Mouse (Mus musculus) lung, postnatal 10 days (tissue): ENCODE results near the gene Heatr4.

Source experiments
- DNase-seq: peaks from one replicate; pipeline ENCODE4 v3.0.0; 2021

Heatr4 gene

DNA sequence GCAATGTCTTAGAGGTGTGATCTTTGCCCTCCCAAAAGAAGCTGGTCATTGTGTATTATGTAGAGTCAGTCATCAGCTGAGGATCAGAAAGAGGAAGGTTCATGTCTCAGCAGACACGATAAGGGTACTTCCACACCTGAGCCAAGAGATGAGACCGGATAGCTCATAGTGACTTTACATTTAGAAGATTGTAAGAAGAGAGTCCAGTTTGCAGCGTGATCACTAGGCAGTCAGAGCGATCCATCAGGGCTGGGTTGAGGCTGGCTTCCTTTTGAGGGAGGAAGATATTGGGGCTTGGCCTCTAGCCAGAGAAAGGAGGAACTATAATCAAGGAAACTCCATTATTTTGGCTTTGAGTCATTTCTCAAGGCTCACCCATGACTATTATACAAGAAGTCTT is 56.9 kb downstream of the Heatr4 start:
- DNase-seq, result peak; percentile 65

DNA sequence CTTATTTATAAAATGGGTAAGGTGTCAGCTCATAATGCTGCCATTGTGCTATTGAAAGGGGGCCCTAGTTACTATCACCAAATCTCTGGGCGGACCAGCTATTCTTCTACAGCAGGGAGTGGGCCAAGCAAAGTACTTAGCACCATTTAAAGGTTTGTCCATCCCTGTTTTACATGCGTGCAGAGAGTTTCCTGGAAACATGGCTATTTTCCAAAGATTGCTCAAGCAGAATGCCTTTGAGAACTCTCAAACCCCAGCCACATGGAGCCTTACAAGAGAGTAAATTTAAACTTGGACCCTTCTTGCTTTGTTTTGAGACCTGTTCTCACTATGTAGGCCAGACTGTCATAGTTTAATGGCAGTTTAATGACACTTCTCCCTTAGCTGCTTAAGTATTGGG is 58.6 kb downstream of the Heatr4 start:
- peak; percentile 27 for DNase-seq

DNA sequence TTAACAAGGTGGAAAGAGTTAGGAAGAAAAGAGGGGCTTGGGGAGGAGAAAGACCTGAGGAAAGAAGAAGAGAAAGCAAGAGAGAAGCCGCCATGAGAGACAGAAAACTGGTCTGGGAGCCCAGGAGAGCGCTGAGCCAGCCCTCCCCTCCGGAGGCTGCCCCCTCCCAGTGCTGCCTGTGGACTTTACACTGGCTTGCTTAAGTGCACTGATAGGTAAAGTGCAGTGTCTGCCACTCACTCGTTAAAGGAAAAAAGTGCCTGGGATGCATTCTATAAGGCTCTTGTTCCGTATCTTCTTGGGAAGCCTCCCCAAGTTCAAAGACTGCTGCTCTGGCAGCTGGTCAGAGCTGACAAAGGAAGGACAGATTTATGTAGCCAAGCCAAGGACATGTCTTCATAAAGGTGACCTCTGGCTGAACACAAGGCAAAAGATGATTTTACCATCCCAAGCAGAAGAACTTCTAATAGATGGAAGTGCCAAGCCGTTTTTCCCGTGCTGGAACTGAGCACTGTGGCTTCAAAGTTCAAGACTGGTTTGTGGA is 59.4 kb downstream of the Heatr4 start:
- DNase-seq, result no peak

DNA sequence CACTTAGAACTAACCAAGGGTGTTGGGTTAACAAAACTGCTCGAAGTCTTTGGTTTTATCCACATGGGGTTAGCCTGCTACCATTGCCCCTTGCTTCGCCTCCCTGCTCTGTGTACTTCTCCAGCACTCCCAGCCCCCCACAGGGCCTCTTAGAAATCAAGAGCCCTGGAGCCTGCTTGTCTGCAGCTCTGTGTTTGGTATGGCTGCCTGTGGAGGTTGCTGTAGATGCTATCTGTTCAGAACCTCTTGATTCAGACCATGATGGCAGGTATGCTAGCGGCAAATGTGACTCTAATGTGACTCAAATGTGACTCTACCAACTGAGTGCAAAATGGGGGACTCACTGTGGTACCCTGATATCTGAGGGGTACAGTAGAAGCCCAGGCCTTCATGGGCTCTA is 60.3 kb downstream of the Heatr4 start:
- no peak for DNase-seq

DNA sequence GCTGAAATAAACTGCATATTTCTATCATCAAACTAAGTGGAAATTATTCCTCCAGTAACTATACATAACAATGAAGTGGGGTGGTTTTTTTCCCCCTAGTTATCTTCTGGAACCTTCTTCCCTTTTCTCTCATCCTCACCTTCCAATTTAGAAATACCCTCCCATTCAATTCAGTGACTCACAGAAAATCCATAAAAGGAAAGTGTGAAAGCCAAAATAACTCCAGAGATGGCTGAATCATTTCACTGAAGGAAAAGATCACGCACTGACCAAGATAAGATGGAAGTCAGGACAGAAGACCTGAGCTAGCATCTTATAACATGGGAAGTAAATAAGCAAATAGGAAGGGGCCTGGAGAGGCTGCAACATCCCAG is 61.2 kb downstream of the Heatr4 start:
- DNase-seq, result no peak

DNA sequence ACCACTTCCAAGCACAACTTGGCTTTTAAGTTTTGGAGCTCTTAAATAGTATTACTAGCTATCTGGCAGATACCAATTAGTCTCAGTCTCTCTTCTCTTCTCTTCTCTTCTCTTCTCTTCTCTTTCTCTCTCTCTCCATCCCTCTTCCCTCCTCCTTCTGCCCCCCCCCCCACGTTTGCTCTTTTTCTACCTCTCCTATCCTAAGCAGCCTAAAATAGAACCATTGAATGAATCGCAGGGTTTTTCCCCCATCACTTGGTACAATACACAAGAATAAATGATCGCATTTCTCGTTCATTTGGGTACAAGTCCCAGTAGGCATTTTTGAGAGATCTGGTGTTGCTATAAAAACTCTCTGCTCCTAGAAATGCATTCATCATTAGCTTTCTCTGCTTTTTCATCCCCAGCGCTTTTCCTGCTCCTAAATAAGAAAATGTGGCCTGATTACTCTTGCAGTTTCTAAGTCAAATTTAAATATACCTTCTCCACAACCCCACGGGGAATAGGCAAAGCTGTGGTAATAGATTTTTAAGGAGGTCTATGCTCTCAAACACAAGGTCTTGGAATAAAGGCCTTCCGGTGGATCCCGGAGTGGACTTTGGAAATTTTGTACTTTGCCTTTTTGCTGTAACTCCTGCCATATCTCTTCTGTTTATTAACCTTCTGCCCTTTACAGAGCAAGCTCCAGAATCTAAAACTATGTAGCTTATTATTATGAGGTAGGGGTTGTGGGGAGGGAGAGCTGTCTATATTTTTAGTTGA is 61.7 kb downstream of the Heatr4 start:
- DNase-seq, result no peak

DNA sequence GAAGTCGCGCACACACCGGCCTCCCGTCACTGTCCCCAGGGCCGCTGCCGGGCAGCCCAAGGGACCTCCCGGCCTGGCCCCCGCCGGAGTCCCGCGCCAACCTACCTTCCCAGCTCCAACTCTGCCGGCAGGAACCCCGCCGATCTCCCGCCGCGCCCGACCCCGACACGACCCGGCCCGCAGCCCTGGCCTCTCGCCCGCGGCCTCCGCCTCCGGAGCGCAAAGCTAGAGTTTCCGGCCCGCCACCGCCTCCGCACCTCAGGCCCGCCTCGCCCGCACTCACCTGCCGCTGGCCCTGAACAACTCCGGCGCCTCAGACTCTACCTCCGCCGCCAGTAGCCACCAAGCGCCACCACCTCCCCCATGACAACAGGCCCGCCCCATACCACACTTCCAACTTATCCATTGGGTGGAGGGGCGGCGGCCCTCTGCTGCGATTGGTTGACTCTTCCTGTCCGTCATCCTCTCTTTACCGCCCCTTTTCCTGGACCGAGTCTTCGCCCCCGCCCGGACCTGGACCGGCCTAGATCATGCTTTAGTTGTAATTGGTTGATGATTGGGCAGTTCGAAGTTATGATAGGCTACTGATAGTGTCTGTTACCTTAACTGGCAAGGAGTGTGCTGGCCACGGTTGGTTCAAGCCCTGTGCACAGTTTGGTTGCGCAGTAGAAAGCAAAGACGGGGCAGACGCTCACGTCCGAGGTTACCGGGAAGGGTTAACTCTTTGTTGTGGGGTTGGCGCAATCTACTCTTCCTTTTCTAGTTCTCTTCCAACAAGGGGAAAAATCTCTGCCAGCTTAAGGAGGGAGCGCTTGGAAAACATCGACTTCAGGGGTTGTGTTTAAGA is 62.9 kb downstream of the Heatr4 start, which contains the start of gene Numb:
Gene Numb, minus strand, starts transcription at position 400 of the 847 bp plus-strand sequence.
- DNase-seq, result peak; percentile 99

DNA sequence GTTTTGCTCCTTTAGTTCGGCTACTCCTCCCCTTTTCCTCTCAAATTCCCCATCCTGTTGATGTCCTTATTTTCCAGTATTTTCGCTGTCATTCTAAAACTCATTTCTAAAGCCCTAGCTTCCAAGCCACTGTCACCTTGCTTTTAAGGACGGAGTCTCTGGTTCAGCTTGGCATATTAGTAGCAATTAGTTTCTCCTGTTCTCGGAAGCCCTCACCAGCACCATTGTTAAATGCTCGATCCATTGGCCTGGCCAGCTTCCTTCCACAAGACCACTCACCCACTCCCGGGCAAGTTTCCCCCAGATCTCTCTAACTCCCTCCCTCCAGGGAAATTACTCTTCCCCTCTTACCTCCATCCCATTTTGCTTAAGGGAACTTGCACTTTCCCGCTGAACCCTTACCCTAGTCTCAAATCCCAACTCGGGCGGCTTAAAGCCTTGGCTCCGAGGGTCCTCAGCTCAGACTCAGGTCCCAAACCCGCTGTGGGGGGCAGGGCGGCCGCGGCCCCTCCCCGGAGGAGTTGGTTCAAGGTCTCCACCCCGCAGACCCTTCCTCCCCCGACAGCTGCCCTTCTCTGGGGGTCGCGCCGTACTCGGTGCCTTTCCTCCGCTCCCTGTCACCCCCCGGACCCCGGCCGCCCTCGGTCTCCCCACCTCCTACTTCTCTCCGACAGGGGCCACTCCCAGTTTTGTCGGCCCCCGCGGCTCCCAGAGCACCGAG is 63.8 kb downstream of the Heatr4 start:
- peak; percentile 48 for DNase-seq

DNA sequence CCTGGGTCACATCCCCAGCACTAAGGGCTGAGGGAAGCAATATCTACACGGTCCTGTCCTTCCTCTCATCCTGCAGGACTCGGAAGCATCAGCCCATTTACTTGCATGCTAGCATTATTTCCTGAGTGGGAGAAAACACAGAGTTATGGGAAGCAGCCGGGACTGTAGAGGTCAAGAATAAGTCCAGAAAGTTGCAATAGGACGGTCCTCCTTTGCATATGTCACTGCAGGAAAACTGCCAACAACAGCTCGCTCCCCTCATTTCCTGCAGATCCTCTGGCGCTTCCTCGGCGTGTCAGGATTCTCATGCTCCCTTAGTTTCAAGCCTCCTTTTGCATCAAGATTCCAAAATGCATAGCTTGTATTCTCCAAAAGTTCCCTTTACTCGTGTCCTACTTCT is 67.8 kb downstream of the Heatr4 start:
- peak; percentile 71 for DNase-seq

DNA sequence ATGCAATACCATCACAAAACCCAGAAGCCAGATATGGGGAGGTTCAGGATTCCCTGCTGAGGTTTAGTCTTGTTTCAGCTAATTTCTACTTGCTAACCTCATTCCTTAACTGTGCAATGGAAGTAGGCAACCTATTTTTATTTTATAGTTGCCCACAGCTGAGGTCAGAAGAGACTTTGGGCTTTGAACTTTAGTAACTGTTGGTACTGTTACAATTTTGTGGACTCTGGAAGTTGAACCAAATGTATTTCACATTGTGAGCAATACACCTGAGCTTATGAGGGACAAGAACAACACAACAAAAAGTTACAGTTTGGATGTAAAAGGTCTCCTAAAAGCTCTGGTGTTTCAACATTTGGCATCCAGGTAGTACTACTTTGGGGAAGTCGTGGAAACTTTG is 69.9 kb downstream of the Heatr4 start:
- DNase-seq, result no peak

DNA sequence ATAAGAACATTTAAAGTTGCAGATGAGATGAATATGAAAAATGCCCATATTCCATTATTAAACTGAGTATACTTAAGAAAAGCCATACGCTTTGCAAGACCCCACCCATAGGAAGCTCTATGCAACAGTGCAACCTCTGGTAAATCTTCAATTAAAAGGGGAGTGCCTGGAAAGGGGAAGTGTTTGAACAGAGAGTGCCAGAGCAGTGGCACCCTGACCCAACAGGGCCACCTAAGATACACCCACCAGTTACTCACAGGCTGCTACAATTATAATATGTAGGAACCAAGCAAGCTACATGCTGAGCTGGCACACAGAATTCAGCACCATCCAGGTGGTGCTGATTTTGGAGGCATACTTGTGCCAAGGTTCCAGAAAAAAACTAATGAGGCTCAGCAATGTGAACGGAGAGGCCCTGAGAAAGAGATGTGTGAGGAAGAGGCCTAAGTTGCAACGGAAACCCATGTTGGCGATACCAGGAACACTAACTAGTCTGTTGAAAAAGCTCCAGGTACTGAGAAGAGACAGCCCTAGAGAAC is 70.4 kb downstream of the Heatr4 start:
- DNase-seq, result no peak

DNA sequence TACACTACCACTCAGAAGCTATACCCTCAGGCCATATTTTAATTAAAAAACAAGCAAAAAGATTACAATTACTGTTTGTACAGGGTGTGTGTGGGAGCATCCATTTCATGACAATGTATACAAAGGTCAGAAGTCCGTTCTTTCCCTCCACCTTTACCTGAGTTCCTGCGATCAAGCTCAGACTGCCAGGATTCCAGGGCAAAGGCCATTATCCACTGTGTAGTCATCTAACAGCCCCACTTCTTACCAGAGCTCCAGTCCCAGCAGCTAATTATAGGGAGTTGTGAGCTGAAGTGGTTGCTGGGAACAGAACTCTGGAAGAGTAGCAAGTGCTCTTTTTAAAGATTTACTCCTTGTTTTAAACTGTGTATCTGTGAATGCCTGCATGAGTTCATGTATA is 74.2 kb downstream of the Heatr4 start:
- no peak for DNase-seq
